Mouse (Mus musculus): ENCODE measurements around the gene Adamtsl2. TPM values are rescaled to one million over a fixed set of nuclear protein-coding genes. Genes with fewer than 3 reads are reported as not detected.

Gene Adamtsl2
- polyA plus RNA-seq, 1 experiment from 2014 or later, result 14.2 TPM

GRCm38 (mm10) chr2:27044641-27045040, 34.5 kb upstream of the Adamtsl2 start:
- no peaks in the 10 kb centered on the region for H3K36me3 ChIP-seq (ENCODE audit: control insufficient read depth, insufficient read depth)
- ATAC-seq, result no peak

GRCm38 (mm10) chr2:27045979-27046770, 33.0 kb upstream of the Adamtsl2 start:
- H3K9me3 ChIP-seq (ENCODE audit: control insufficient read depth, low read length), result no peaks in the 10 kb centered on the region
- ATAC-seq, result no peak
- H3K9ac ChIP-seq (replicated peaks; ENCODE audit: low read depth, low read length), result no peak overlapping the region
- no peak overlapping the region for H3K4me2 ChIP-seq (ENCODE audit: low read length)
- H3K36me3 ChIP-seq (ENCODE audit: control insufficient read depth, insufficient read depth), result no peaks in the 10 kb centered on the region
- no peaks in the 10 kb centered on the region for H3K27me3 ChIP-seq (replicated peaks; ENCODE audit: control insufficient read depth, insufficient read depth, low read length)
- no peak overlapping the region for H3K27ac ChIP-seq (ENCODE audit: low read length)
- 62% methylated on average over 8 of the region's 8 CpGs for WGBS
- no peaks in the 10 kb centered on the region for H3K4me1 ChIP-seq (replicated peaks; ENCODE audit: control insufficient read depth, insufficient read depth, low read length)
- no peak overlapping the region for H3K4me3 ChIP-seq (replicated peaks; ENCODE audit: low read length)

More at GRCm38 (mm10) chr2:27044641-27045040, 34.5 kb upstream of the Adamtsl2 start:
- H3K27ac ChIP-seq (ENCODE audit: low read length), result no peak overlapping the region
- H3K4me3 ChIP-seq (replicated peaks; ENCODE audit: low read length), result no peak overlapping the region
- no peak overlapping the region for H3K9ac ChIP-seq (replicated peaks; ENCODE audit: low read depth, low read length)
- 84% methylated on average over 3 of the region's 3 CpGs for WGBS
- H3K4me2 ChIP-seq (ENCODE audit: low read length), result no peak overlapping the region
- H3K9me3 ChIP-seq (ENCODE audit: control insufficient read depth, low read length), result no peaks in the 10 kb centered on the region
- H3K4me1 ChIP-seq (replicated peaks; ENCODE audit: control insufficient read depth, insufficient read depth, low read length), result no peaks in the 10 kb centered on the region
- no peaks in the 10 kb centered on the region for H3K27me3 ChIP-seq (replicated peaks; ENCODE audit: control insufficient read depth, insufficient read depth, low read length)

- WGBS, result 37% methylated on average over 6 of the region's 6 CpGs
- H3K27ac ChIP-seq (ENCODE audit: low read length), result no peak overlapping the region
- H3K4me3 ChIP-seq (replicated peaks; ENCODE audit: low read length), result no peak overlapping the region
- H3K9me3 ChIP-seq (ENCODE audit: control insufficient read depth, low read length), result no peaks in the 10 kb centered on the region
- H3K4me2 ChIP-seq (ENCODE audit: low read length), result no peak overlapping the region
- no peaks in the 10 kb centered on the region for H3K4me1 ChIP-seq (replicated peaks; ENCODE audit: control insufficient read depth, insufficient read depth, low read length)
- no peak overlapping the region for H3K9ac ChIP-seq (replicated peaks; ENCODE audit: low read depth, low read length)
- no peaks in the 10 kb centered on the region for H3K36me3 ChIP-seq (ENCODE audit: control insufficient read depth, insufficient read depth)
- ATAC-seq, result no peak
- no peaks in the 10 kb centered on the region for H3K27me3 ChIP-seq (replicated peaks; ENCODE audit: control insufficient read depth, insufficient read depth, low read length)
Measured at GRCm38 (mm10) chr2:27049408-27049807, 29.8 kb upstream of the Adamtsl2 start.

GRCm38 (mm10) chr2:27058251-27058650, 20.9 kb upstream of the Adamtsl2 start:
- no peak overlapping the region for H3K4me3 ChIP-seq (replicated peaks; ENCODE audit: low read length)
- H3K9ac ChIP-seq (replicated peaks; ENCODE audit: low read depth, low read length), result no peak overlapping the region
- no peak overlapping the region for H3K27ac ChIP-seq (ENCODE audit: low read length)
- no peaks in the 10 kb centered on the region for H3K4me1 ChIP-seq (replicated peaks; ENCODE audit: control insufficient read depth, insufficient read depth, low read length)
- H3K27me3 ChIP-seq (replicated peaks; ENCODE audit: control insufficient read depth, insufficient read depth, low read length), result no peaks in the 10 kb centered on the region
- H3K4me2 ChIP-seq (ENCODE audit: low read length), result no peak overlapping the region
- no peaks in the 10 kb centered on the region for H3K36me3 ChIP-seq (ENCODE audit: control insufficient read depth, insufficient read depth)
- no peak for ATAC-seq
- WGBS, result 66% methylated on average over 4 of the region's 4 CpGs
- no peaks in the 10 kb centered on the region for H3K9me3 ChIP-seq (ENCODE audit: control insufficient read depth, low read length)

GRCm38 (mm10) chr2:27058751-27059150, 20.4 kb upstream of the Adamtsl2 start:
- 43% methylated on average over 12 of the region's 12 CpGs for WGBS
- Histone ChIP-seq H3K4me3 (replicated peaks; ENCODE audit: low read length) (no peak overlapping the region), H3K9me3 (ENCODE audit: control insufficient read depth, low read length) (no peaks in the 10 kb centered on the region), H3K9ac (replicated peaks; ENCODE audit: low read depth, low read length) (no peak overlapping the region), H3K36me3 (ENCODE audit: control insufficient read depth, insufficient read depth) (no peaks in the 10 kb centered on the region), H3K4me2 (ENCODE audit: low read length) (no peak overlapping the region), H3K27me3 (replicated peaks; ENCODE audit: control insufficient read depth, insufficient read depth, low read length) (no peaks in the 10 kb centered on the region), H3K4me1 (replicated peaks; ENCODE audit: control insufficient read depth, insufficient read depth, low read length) (no peaks in the 10 kb centered on the region), H3K27ac (ENCODE audit: low read length) (no peak overlapping the region)
- no peak for ATAC-seq

GRCm38 (mm10) chr2:27059187-27059586, 20.0 kb upstream of the Adamtsl2 start:
- Histone ChIP-seq H3K36me3 (ENCODE audit: control insufficient read depth, insufficient read depth) (no peaks in the 10 kb centered on the region), H3K9ac (replicated peaks; ENCODE audit: low read depth, low read length) (no peak overlapping the region), H3K4me1 (replicated peaks; ENCODE audit: control insufficient read depth, insufficient read depth, low read length) (no peaks in the 10 kb centered on the region), H3K4me2 (ENCODE audit: low read length) (no peak overlapping the region), H3K27me3 (replicated peaks; ENCODE audit: control insufficient read depth, insufficient read depth, low read length) (no peaks in the 10 kb centered on the region), H3K9me3 (ENCODE audit: control insufficient read depth, low read length) (no peaks in the 10 kb centered on the region), H3K4me3 (replicated peaks; ENCODE audit: low read length) (no peak overlapping the region), H3K27ac (ENCODE audit: low read length) (no peak overlapping the region)
- WGBS, result 88% methylated on average over 9 of the region's 9 CpGs
- ATAC-seq, result no peak

- no peak overlapping the region for H3K4me2 ChIP-seq (ENCODE audit: low read length)
- ATAC-seq, result no peak
- H3K9ac ChIP-seq (replicated peaks; ENCODE audit: low read depth, low read length), result no peak overlapping the region
- H3K9me3 ChIP-seq (ENCODE audit: control insufficient read depth, low read length), result no peaks in the 10 kb centered on the region
- H3K36me3 ChIP-seq (ENCODE audit: control insufficient read depth, insufficient read depth), result no peaks in the 10 kb centered on the region
- no peaks in the 10 kb centered on the region for H3K27me3 ChIP-seq (replicated peaks; ENCODE audit: control insufficient read depth, insufficient read depth, low read length)
- 81% methylated on average over 2 of the region's 2 CpGs for WGBS
- no peak overlapping the region for H3K4me3 ChIP-seq (replicated peaks; ENCODE audit: low read length)
- H3K4me1 ChIP-seq (replicated peaks; ENCODE audit: control insufficient read depth, insufficient read depth, low read length), result peaks cover 7% of the 10 kb centered on the region; the same call in 1 of the 2 replicates
- H3K27ac ChIP-seq (ENCODE audit: low read length), result no peak overlapping the region
Measured at GRCm38 (mm10) chr2:27067124-27067523, 12.1 kb upstream of the Adamtsl2 start.

- Histone ChIP-seq H3K27ac (ENCODE audit: low read length) (no peak overlapping the region), H3K9me3 (ENCODE audit: control insufficient read depth, low read length) (no peaks in the 10 kb centered on the region), H3K27me3 (replicated peaks; ENCODE audit: control insufficient read depth, insufficient read depth, low read length) (no peaks in the 10 kb centered on the region), H3K9ac (replicated peaks; ENCODE audit: low read depth, low read length) (no peak overlapping the region), H3K4me2 (ENCODE audit: low read length) (no peak overlapping the region), H3K36me3 (ENCODE audit: control insufficient read depth, insufficient read depth) (no peaks in the 10 kb centered on the region), H3K4me1 (replicated peaks; ENCODE audit: control insufficient read depth, insufficient read depth, low read length) (peaks cover 7% of the 10 kb centered on the region; the same call in 1 of the 2 replicates), H3K4me3 (replicated peaks; ENCODE audit: low read length) (no peak overlapping the region)
- no peak for ATAC-seq
- WGBS, result 42% methylated on average over 2 of the region's 2 CpGs
Measured at GRCm38 (mm10) chr2:27067996-27068395, 11.2 kb upstream of the Adamtsl2 start.

- Histone ChIP-seq H3K9me3 (ENCODE audit: control insufficient read depth, low read length) (no peaks in the 10 kb centered on the region), H3K27me3 (replicated peaks; ENCODE audit: control insufficient read depth, insufficient read depth, low read length) (no peaks in the 10 kb centered on the region), H3K9ac (replicated peaks; ENCODE audit: low read depth, low read length) (no peak overlapping the region), H3K27ac (ENCODE audit: low read length) (no peak overlapping the region), H3K4me2 (ENCODE audit: low read length) (no peak overlapping the region), H3K4me1 (replicated peaks; ENCODE audit: control insufficient read depth, insufficient read depth, low read length) (peaks cover 7% of the 10 kb centered on the region; the same call in 1 of the 2 replicates), H3K4me3 (replicated peaks; ENCODE audit: low read length) (no peak overlapping the region), H3K36me3 (ENCODE audit: control insufficient read depth, insufficient read depth) (no peaks in the 10 kb centered on the region)
- no peak for ATAC-seq
- 63% methylated on average over 3 of the region's 3 CpGs for WGBS
Measured at GRCm38 (mm10) chr2:27069646-27070045, 9.5 kb upstream of the Adamtsl2 start.

Measured in forebrain, embryonic 16.5 days (tissue).